Mouse (Mus musculus): ENCODE results near the gene Cib1.

Cib1 gene

DNA sequence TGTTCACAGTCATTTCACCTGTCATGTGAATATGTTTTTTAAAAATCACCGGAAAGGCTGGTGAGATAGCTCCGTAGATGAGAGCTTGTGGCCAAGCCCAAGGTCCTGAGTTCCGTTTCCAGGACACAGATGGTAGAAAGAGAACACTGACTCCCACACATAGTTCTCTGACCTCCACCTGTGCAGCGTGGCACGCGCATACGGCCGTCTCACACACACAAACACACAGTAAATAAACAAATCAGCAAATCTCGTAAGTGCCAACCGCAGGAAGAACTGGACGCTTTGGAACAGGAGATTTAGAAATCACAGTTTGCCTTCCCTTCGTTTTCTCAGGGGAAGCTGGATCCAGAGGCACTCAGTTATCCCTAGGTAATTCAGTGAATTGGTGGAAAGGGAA is 45.1 kb downstream of the Cib1 start:
- in situ Hi-C loops (cut with MboI; ENCODE audit: unreplicated experiment in 2 of 2), result no loop called here

DNA sequence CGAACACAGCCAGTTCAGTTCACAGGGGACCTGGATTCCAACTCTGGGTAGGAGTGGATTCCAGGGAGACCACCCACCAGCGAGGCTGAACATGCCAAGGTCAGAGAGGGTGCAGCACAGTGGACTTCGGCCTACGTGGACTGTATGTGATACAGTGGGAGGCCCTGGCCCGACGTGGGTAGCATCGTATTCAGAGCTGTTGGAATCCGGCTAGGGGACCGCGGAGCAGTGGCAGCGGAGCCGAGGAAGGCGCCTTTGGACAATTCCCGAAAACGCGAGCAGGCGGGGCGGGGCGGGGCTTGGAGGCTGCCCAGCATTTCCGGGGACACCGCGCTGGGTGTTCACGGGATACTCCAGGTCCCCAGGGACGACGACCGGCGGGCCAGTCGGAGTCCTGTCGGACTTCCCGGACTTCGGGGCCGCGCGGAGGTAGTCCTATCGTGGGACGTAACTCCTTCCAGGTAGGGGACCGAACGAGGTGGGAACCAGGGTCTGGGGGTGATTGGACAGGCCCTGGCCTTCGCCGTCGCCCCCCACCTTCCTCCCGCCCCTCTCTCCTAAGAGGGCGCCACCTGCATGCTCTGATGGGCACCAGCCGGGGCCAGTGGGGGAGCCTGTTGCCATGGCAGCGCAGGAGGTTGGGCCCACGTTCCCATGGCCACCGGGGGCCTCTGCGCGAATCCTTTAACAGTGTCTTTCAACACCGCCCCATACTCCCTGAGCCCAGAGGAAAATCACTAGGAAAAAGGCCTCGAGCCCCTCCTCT is 45.9 kb downstream of the Cib1 start, which contains the start of gene Sema4b:
Gene Sema4b (plus strand): TSS at position 311 of the 766 bp plus-strand sequence.
- in situ Hi-C loops (cut with MboI; ENCODE audit: unreplicated experiment in 2 of 2), result no loop called here

DNA sequence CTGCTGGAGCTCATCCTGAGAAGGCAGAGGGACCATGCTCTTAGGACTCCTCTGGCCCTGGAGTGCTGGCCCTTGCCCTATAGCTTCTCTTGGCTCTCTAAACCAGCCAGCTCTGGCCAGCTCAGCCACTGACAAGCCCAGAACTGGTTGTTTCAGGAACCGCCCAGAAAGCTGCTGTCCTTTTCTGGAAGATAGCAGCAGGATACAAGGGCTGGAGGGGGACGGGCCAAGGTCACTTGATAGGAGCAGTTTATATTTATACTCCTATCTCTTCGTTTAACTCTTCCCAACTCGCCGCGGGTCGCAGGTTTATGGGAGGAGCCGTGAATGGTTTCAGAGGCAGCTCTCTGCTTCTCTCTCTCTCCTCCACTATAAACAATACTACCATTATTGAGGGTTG is 46.6 kb downstream of the Cib1 start:
- in situ Hi-C loops (cut with MboI; ENCODE audit: unreplicated experiment in 2 of 2), result no loop called here

DNA sequence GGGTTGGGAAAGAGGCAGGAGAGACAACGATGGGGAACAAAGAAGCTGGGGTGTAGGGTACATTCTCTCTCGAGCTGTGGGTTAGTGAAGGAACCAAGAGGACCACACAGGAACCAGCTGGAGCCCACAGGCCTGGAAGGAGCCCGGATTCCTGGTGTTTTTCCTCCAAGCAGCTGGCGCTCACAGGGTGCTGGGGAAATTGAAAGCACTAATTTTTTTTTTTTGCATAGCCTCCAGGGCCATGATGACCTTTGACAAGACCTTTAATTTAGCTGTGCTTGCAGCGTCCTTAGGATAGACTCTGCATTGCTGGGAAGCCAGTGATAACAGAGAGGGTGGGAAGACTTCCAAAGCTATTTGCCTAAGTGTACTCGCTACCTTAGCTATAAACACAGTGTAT is 47.6 kb downstream of the Cib1 start:
- in situ Hi-C loops (cut with MboI; ENCODE audit: unreplicated experiment in 2 of 2), result no loop called here

DNA sequence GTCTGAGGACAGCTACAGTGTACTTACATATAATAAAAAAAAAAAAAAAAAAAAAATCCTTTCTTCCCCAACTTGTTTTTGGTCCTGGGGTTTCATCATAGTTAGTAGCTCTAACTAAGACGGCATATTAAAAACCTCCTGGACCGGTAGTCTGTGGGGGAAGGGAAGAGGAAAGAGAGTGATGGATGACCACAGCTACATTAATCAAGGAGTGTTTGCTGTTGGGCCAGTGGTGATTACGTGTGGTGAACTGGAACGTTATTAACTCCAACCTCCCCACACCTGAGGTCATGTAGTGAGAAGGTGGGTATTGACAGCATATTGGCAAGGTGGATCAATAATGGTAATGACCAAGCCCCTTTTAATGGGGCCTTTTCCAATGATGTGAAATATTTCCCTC is 48.1 kb downstream of the Cib1 start:
- in situ Hi-C loops (cut with MboI; ENCODE audit: unreplicated experiment in 2 of 2), result no loop called here

DNA sequence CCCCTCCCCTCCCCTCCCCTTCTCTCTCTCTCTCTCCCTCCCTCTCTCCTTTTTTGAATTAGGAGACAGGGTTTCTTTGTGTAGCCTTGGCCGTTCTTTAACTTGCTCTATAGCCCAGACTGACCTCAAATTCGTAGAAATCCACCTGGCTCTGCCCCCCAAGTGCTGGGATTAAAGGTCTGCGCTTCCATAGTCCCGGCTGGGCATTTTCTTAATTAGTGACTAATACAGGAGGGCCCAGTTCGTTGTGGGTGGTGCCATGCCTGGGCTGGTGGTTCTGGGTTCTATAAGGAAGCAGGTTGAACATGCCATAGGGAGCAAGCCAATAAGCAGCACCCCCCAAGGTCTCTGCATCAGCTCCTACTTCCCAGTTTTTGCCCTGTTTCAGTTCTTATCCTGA is 48.6 kb downstream of the Cib1 start:
- in situ Hi-C loops (cut with MboI; ENCODE audit: unreplicated experiment in 2 of 2), result no loop called here

DNA sequence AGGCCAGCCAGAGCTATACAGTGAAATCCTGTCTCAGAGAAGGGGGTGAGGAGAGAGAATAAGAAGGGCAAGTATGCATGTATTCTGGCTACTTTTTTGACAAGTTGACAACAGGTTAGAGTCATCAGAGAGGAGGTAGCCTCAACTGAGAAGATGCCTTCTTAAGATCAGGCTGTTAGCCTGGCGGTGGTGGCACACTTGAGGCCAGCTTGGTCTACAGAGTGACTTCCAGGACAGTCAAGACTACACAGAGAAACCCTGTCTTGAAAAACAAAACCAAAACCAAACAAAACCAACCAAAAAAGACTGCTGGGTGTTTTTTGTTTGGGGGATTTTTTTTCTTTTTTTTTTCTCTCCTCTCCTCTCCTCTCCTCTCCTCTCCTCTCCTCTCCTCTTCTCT is 49.1 kb downstream of the Cib1 start:
- in situ Hi-C loops (cut with MboI; ENCODE audit: unreplicated experiment in 2 of 2), result no loop called here

DNA sequence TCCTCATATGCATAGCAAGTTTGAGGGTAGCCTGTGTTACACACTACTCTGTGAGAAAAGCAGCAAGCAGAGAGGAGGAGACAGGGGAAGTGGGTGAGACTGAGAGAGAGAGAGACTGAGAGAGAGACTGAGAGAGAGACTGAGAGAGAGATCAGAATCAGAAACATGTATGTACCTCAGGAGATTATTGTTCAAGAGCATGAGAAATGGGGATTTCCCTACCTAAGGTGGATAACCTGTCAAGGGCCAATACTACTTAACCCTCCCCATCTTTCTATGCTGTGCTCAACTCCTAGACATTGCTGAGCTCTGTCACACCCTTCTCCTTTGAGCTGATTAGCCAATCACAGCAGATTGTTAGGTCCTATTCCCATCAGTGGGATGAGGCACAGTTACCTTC is 50.5 kb downstream of the Cib1 start:
- in situ Hi-C loops (cut with MboI; ENCODE audit: unreplicated experiment in 2 of 2), result no loop called here

DNA sequence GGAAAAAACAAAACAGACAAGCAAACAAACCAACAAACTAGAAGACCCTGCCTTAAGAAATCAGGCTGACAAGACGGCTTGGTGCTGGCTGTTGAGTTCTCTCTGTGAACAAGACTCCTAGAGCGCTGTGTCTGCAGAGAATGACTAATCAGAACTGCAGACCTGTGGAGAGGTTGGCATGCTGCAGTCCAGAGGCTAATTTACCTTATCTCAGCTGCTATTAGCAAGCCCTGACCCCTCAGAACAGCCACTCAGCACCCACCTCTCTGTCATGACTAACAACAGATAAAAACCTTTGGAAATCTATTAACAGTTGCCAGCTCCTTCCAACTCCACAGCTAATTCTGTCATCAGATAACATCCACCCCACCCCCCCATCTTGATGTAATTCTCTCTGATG is 51.5 kb downstream of the Cib1 start:
- in situ Hi-C loops (cut with MboI; ENCODE audit: unreplicated experiment in 2 of 2), result no loop called here

DNA sequence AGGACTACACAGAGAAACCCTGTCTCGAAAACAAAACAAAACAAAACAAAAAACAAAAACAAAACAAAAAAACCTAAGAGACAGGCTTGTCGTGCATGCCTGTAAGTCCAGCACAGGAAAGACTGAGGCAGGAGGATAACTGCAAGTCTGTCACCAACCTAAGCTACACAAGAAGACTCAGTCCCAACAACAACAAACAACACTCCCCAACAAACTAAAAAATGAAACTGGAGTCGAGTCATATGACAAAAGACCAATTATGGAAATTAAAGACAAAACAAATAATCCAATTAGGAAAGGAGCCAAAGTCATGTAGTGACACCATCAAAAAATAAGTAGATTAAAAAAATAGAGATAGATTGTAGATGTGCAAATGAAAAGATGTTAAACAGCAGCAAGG is 52.4 kb downstream of the Cib1 start:
- in situ Hi-C loops (cut with MboI; ENCODE audit: unreplicated experiment in 2 of 2), result no loop called here

DNA sequence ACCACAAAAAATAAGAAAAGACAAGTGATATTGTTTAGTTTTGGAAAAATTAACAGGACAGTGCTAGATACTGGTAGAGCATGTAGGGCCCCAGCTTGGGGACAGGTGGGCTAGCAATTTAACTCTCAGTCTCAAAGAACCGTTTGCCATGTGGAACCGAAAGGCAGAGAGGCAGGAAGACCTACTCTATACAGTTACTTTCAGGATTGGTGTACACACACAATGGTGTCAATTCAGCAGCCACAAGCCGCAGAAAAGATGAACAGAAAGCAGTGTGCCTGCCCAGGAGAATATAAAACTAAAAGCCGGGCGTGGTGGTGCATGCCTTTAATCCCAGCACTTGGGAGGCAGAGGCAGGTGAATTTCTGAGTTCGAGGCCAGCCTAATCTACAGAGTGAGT is 52.8 kb downstream of the Cib1 start:
- in situ Hi-C loops (cut with MboI; ENCODE audit: unreplicated experiment in 2 of 2), result no loop called here

DNA sequence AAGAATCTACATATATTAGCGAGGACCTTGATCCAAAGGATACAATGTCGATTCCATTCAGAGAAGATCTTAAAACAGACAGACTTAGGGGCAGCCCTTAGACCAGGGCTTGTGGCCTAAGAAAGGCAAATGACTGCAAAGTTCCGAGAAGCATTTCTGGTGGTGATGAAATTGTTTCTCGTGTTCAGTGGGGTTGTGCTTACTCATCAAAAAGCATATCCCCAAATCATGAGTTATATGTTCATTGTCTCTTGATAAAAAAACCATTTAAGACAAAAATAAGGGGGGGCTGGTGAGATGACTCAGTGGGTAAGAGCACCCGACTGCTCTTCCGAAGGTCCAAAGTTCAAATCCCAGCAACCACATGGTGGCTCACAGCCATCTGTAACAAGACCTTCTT is 53.3 kb downstream of the Cib1 start:
- in situ Hi-C loops (cut with MboI; ENCODE audit: unreplicated experiment in 2 of 2), result no loop called here

DNA sequence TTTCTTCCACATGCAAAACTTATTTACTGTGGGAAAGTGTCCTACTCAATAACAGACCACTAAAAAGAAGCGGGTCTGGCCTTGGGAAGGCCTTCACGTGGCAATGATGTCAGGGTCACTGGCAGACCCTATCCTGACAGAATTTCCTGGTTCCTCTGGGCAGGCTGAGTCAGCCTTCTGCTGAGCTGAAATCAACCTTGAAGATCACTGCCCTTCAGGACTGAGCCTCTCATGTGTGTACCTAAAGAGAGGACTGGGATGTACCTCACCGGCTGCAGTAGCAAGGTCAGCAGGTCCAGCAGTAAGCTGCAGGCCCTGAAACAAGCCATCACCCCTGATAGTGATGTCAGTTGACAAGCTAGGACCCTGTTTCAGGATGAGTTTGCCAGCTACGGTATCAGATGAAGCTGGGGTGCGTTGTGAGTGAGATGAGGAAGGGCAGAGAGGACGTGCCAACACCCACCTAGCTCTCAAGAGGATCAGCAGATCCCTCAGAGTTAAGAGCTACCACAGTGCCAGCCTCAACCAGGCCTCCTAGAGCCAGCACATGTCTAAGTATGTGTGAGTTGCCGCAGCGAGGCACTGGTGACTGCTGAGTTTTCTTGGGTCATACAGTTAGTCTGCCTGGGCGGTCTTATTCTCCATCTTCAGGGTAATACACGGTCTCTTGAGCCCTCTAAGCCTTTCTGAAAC is 54.4 kb downstream of the Cib1 start:
- in situ Hi-C loops (cut with MboI; ENCODE audit: unreplicated experiment in 2 of 2), result no loop called here

DNA sequence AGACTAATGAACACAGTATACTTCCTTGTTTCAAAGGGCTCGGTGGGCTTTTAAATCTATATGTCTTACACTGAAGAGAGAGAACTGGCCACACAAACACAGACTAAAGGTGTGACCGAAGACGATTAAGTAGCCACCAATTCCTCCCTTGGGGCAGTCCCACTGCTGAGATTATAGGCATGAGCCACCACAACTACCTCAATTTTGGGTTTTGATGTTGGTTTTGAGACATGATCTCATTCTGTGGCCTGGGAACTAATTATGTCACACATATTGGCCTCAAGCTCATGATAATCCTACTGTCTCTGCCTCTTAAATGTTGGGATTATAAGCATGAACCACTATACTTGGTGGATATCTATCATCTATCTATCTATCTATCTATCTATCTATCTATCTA is 55.2 kb downstream of the Cib1 start:
- in situ Hi-C loops (cut with MboI; ENCODE audit: unreplicated experiment in 2 of 2), result no loop called here

Data from v-Abl transformed pro-B cells (cell line).